Mouse (Mus musculus) MEL (cell line): ENCODE data around the gene Esyt2.

Experiments
- CHD1 ChIP-seq: IDR thresholded peaks from 2 replicates; pipeline ENCODE4 v1.6.1; 2012; ENCODE audit warnings: low read depth, mild to moderate bottlenecking, inconsistent platforms, low read length, improper control_type of control experiment
- CHD2 ChIP-seq: IDR thresholded peaks from 2 replicates; pipeline ENCODE4 v1.6.1; 2011; ENCODE audit warnings: low read length, improper control_type of control experiment
- CTCF ChIP-seq, 3 experiments: IDR thresholded peaks in 2 of 3; conservative IDR thresholded peaks in 1 of 3; 2 replicates each; pipeline ENCODE4 v1.5.1; 2011 to 2012; ENCODE audit warnings: low read length in 3 of 3, low read depth in 2 of 3, mild to moderate bottlenecking in 2 of 3, improper control_type of control experiment in 1 of 3, inconsistent platforms in 1 of 3, mixed read lengths in 1 of 3, moderate library complexity in 1 of 3; ENCODE audit not compliant: control insufficient read depth in 1 of 3, insufficient read depth in 1 of 3, poor library complexity in 1 of 3, severe bottlenecking in 1 of 3
- E2F4 ChIP-seq: IDR thresholded peaks from 2 replicates; pipeline ENCODE4 v1.6.1; 2011; ENCODE audit warnings: low read depth, low read length, improper control_type of control experiment, borderline replicate concordance
- EP300 ChIP-seq, 2 experiments: IDR thresholded peaks; 2 replicates each; pipeline ENCODE4 v1.6.1; 2011; ENCODE audit warnings: improper control_type of control experiment in 2 of 2, low read length in 2 of 2, low read depth in 1 of 2, mild to moderate bottlenecking in 1 of 2
- GATA1 ChIP-seq: IDR thresholded peaks from 2 replicates; pipeline ENCODE4 v1.6.1; 2011; ENCODE audit warnings: low read depth, low read length, improper control_type of control experiment
- KAT2A ChIP-seq: conservative IDR thresholded peaks from 2 replicates; pipeline ENCODE4 v1.6.1; 2012; ENCODE audit warnings: low read depth, low read length, improper control_type of control experiment, inconsistent platforms
- MAFK ChIP-seq: IDR thresholded peaks from 2 replicates; pipeline ENCODE4 v1.6.1; 2011; ENCODE audit warnings: low read depth, mild to moderate bottlenecking, low read length, improper control_type of control experiment, borderline replicate concordance
- POLR2A ChIP-seq, 2 experiments: IDR thresholded peaks; 2 replicates each; pipeline ENCODE4 v1.6.1; 2011 to 2012; ENCODE audit warnings: low read length in 2 of 2, mild to moderate bottlenecking in 2 of 2, control low read depth in 1 of 2, improper control_type of control experiment in 1 of 2, low read depth in 1 of 2, moderate library complexity in 1 of 2; ENCODE audit not compliant: control insufficient read depth in 1 of 2, insufficient read depth in 1 of 2, poor library complexity in 1 of 2
- POLR2AphosphoS2 ChIP-seq: IDR thresholded peaks from 2 replicates; pipeline ENCODE4 v1.6.1; 2011; ENCODE audit warnings: low read length, improper control_type of control experiment
- POLR2AphosphoS5 ChIP-seq: IDR thresholded peaks from 2 replicates; pipeline ENCODE4 v1.6.1; 2012; ENCODE audit warnings: low read depth, borderline replicate concordance, mild to moderate bottlenecking, inconsistent platforms, low read length, moderate library complexity, mixed read lengths
- RCOR1 ChIP-seq: IDR thresholded peaks from 2 replicates; pipeline ENCODE4 v1.6.1; 2012; ENCODE audit warnings: low read depth, mild to moderate bottlenecking, inconsistent platforms, low read length, improper control_type of control experiment
- TCF12 ChIP-seq: IDR thresholded peaks from 2 replicates; pipeline ENCODE4 v1.6.1; 2014; ENCODE audit warnings: low read depth, mild to moderate bottlenecking, inconsistent platforms, low read length, improper control_type of control experiment, moderate library complexity
- ZNF384 ChIP-seq: IDR thresholded peaks from 2 replicates; pipeline ENCODE4 v1.6.1; 2012; ENCODE audit warnings: low read depth, mild to moderate bottlenecking, inconsistent platforms, low read length, improper control_type of control experiment

- no peak for TF ChIP-seq EP300 (IDR thresholded peaks at IDR 0.05; ENCODE audit: low read depth in 1 of 2, low read length in 2 of 2)
- no peak for TF ChIP-seq MAFK
- TF ChIP-seq POLR2A (IDR thresholded peaks at IDR 0.05; ENCODE audit: control insufficient read depth in 1 of 2, insufficient read depth in 1 of 2, low read depth in 1 of 2, low read length in 2 of 2, poor library complexity in 1 of 2) = no peak
- no peak for TF ChIP-seq CHD2
- TF ChIP-seq TCF12 = no peak
- TF ChIP-seq POLR2AphosphoS2 = no peak
- no peak for TF ChIP-seq CTCF (IDR thresholded peaks at IDR 0.05 in 2 of 3, conservative IDR thresholded peaks at IDR 0.05 in 1 of 3; ENCODE audit: control insufficient read depth in 1 of 3, insufficient read depth in 1 of 3, low read depth in 2 of 3, low read length in 3 of 3, poor library complexity in 1 of 3, severe bottlenecking in 1 of 3)
- TF ChIP-seq ZNF384 = no peak
- no peak for TF ChIP-seq POLR2AphosphoS5
- no peak for TF ChIP-seq RCOR1
- TF ChIP-seq GATA1 = no peak
- TF ChIP-seq CHD1 = no peak
- no peak for TF ChIP-seq KAT2A
- TF ChIP-seq E2F4 = no peak
Observed at GRCm38 (mm10) chr12:116279181-116279580, 1.8 kb upstream of the Esyt2 start.
